Mouse (Mus musculus): ENCODE measurements around the gene Csnk1e. TPM values are rescaled to one million over a fixed set of nuclear protein-coding genes. Genes with fewer than 3 reads are reported as not detected.

Csnk1e gene
- total RNA-seq, 2 experiments from 2014 or later: 46.6 to 46.7 TPM

DNA sequence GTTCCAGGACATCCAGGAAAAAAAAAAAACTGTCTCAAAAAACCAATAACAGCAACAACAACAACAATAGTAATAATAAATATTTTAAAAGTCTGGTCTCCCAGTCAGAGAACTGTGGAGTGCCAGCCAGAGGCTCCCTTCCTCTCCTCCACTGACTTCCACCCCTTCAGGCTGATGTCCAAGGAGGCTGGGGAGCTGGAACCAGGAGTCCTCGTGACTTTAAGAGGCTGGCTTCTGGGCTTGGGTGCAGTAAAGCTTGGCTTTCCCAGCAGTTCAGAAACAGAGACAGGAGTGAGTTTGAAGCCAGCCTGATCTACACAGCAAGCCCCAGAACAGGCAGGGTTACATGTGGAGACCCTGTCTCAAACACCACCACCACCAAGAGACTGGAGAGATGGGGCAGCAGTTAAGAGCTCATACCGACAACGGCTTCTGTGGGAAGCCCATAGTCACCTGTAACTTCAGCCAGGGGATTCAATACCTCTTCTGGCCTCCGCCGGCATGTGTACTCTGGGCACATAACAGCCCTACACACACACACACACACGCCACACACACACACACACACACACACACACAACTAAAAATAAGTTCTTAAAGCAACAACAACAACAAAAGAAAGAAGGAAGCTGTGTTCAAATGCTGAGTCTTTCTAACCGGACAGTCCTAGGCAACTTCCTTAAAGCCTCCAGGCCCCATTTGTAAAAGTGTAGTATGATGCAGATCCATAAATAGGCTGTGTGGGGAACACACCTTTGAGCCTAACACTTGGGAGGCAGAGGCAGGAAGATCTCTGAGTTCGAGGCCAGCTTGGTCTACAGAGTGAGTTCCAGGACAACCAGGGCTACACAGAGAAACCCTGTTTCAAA lies 9.3 kb downstream of the Csnk1e start:
- intact Hi-C loops (cut with DNase I; ENCODE audit: low total_unique reads): loop anchor here (5.0 kb wide), 1 partner anchor 49 kb away; no protein-coding TSS in a partner anchor
- DNase-seq: no peak

DNA sequence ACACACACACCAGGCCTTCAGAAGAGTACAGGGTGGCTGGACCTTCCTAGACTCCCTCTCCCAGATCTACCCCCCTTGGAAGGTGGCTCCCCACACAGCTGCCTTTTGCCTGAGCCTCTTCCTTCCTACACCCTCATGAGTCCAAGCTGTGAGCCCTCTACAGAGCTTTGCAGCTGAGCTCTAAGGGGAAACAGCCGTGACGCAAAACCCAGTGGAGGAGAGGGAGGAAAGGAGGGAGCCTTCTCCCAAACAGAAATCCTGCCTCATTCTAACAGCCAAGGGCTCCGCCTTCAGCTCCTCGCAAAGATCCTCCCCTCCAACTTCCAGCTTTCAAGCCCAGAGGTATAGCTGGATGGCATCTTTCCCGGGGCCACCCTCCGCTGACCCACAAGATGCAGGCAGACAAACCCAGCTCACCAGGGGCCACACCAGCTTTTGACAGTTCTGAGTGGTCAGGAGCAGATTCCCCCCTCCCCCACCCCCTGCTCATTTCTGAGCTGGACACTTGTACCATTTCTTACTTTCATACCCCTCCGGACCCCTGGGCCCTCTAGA lies 11.4 kb downstream of the Csnk1e start:
- DNase-seq: no peak
- intact Hi-C loops (cut with DNase I; ENCODE audit: low total_unique reads): loop anchor here (2.0 kb wide), 1 partner anchor 67 kb away; no protein-coding TSS in a partner anchor

DNA sequence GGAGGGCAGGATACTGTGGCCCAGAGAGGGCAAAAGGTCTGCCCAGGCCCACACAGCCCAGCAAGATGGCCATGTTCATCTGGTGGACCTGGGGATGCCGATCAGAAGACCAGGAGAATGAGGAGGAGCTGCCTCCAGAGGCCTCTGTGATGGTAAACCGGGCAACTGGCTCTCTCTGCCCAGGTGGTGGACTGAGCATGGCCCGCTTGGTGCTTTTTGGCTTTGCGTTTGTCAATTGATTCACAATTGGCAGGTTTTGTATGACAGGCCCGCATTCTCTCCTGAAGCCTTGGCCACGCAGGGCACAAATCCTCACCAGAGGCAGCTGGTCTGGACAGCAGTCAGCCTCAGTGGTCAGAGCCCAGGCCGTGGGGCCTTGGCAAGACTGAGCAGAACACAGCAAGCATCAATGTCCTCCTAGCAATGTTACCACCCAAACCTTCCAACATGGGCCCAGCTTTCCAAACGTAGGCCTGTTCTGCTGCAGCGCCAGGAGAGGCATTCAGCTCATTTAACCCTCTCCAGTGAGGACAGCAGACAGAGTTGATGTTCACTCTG lies 12.3 kb downstream of the Csnk1e start:
- DNase-seq: no peak
- intact Hi-C loops (cut with DNase I; ENCODE audit: low total_unique reads): loop anchor here (2.0 kb wide), 1 partner anchor 68 kb away; no protein-coding TSS in a partner anchor

DNA sequence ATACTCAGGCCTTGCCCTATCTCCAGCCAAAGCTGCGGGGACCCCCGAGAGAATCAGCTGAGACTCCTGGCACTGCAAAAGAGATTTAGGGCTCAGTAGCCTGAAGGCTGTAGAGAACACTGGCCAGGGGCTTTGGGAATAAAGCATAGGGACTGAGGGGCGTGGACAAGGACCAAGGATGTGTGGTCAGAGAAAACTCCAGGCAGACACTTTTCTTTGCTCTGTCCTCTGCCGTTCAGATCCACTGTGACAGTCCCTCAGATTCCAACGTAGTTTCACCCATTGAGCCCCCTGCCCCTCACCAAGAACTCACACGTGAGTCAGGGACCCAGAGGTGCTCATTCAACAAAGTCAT lies 13.1 kb downstream of the Csnk1e start:
- intact Hi-C loops (cut with DNase I; ENCODE audit: low total_unique reads): loop anchor here (2.0 kb wide), 1 partner anchor 69 kb away; no protein-coding TSS in a partner anchor
- DNase-seq: no peak

DNA sequence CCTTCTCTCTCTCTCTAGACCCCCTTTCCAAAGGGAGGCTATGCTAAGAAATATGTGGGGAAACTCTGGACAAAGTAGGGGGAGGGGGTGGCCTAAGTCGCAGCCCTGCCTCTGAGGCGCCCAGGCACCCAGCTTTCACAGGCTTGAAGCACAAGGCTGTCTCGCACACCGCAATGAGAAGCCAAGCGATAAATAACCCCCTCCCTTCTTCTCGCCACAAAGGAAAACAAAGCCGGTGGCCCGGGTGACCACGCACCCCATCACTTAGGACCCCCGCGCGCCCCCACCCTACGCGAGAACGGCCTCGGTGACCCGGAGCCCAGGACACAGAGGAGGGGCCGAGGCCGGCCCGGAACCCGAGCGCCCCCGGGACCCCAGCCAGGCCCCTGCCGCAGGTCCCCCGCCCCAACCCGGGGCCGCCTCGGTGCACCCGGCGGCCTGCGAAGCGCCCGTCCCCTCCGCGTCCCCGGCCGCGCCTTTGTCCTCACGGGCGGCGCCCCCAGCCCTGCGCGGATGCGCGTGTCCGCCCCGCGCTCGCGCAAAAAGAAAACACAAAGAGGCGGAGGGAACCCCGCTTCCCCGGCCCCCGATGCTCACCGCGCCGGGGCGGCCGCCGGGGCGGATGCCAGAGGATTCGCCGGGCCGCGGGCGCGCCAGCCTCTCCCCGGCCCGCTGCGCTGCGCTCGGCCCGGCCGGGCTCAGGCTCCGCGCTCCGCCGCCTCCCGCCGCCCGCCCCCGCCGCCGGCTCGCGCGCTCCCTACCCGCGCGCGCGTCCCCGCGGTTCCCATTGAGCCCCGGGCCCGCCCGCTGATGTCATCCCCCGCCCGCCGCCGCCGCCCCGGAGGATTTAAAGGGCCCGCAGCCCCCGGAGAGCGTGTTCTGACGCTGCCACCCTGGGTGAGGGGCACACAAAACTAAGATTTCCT lies 13.8 kb downstream of the Csnk1e start:
- peak; percentile 88 for DNase-seq
- intact Hi-C loops (cut with DNase I; ENCODE audit: low total_unique reads): loop anchor here (2.0 kb wide), 1 partner anchor 69 kb away; no protein-coding TSS in a partner anchor

DNA sequence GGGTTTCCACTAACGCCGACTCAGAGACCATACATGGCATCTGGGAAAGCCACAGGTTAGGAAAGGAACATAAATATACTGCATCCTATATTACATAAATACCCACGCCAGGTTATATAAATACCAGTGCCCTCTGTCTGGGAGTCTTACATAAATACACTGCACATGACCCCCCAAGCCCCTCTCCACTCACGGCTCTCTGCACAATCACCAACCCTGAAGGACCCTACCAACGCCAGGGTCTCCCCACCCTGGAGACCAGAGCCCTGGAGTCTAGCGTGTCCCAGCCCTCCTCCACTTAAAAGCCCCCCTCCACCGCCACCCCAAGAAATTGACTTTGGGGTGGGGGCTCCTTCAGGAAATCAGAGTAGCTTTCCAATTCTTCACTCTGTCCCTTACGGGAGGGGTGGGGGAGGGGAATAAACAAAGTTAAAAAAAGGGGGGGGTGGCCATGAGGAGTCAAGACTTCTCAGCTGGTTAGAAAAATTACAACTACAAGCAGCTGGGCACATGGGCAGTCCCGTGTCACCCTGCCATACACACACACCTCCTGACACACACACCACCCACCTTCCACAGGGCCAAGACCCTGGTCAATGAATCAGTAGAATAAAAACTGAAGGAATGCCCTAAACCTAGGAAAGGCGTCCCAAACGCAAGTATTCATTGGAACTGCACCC lies 14.6 kb downstream of the Csnk1e start:
- DNase-seq: no peak
- intact Hi-C loops (cut with DNase I; ENCODE audit: low total_unique reads): no loop called here

DNA sequence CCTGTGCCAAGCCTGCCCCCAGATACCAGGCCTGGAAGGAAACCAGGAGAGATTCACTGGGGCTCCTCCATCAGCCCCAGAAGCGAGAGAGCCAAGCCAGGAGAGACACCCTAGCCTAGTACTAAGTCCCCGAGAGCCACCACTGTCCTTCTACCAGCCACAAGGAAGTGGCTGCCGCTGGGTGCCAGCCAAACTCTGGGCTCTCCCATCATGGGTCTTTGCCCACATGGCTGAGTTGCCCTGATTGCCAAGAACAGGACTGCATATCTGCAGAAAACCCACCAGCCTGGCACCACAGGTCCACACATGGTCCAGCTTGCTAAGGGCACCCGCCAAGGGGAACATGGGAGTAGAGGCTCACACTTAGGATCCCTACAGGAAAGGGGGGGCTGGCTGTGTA lies 15.1 kb downstream of the Csnk1e start:
- intact Hi-C loops (cut with DNase I; ENCODE audit: low total_unique reads): no loop called here
- peak; percentile 73 for DNase-seq

DNA sequence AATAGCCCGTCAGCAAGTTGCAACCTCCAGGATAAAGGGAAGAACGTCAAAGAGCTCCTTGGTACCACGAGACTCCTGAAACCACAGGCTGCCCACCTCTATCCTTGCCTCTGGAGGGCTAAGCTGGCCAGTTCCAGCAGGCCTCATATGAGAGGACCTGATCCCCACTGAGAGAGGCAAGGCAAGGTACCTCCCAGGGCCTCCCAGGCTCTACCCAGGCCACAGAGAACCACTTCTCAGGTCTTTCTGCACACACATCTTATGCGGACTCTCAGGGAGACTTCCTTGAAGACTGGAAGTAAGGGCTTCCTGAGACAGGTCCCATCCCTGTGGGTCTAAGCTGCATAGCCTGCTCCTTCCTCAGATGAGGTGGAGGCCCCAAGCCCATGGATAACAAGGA lies 16.0 kb downstream of the Csnk1e start:
- intact Hi-C loops (cut with DNase I; ENCODE audit: low total_unique reads): no loop called here

DNA sequence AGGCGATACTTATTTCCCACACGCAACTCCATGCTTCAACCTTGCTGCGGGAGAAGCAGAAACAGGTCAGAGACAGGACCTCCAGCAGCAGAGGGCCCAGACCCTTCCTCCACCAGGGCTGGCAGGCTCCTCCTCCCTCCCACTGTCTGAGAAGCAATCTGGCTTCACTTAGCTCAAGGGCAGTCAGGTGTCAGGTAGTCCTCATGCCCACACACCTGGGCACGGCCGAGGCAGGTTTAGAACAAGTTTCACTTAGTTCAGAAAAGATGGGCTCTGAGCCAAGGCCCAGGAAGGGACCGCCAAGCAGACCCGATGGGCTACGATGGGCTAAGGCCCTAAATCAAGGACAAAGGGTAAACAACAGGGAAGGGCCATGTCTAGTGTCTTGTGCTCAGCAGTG lies 16.6 kb downstream of the Csnk1e start:
- intact Hi-C loops (cut with DNase I; ENCODE audit: low total_unique reads): no loop called here
- DNase-seq: no peak

More for the DNA sequence above, 16.0 kb downstream of the Csnk1e start:
- DNase-seq: no peak

DNA sequence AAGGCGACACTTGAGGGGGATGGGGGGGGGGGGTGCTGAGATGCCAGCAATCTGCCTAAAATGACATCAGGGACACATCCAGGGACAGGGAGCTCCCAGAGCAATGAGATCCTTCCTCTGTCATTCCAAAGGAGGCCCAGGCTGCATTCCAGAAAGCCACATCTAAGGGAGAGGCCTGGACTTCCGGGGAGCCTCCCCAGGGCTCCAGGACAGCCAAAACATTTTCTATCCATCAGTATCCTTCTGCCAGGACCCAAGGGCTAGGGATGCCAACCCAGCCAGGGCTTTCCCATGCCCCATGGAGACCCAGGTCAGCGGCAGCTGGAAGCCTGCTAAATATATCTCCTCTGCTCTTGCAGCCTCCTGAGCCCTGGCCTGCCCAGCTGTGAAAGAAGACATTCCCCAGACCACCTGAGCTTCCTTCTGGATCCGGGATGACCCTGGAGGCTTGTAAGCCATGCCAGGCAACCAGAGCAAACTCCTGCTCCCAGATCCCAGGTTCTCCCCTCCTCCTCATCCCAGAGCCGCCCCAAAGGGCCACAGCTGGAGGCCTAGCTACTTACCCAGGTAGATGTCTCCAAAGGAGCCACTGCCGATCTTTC lies 17.1 kb downstream of the Csnk1e start:
- no peak for DNase-seq
- intact Hi-C loops (cut with DNase I; ENCODE audit: low total_unique reads): no loop called here

DNA sequence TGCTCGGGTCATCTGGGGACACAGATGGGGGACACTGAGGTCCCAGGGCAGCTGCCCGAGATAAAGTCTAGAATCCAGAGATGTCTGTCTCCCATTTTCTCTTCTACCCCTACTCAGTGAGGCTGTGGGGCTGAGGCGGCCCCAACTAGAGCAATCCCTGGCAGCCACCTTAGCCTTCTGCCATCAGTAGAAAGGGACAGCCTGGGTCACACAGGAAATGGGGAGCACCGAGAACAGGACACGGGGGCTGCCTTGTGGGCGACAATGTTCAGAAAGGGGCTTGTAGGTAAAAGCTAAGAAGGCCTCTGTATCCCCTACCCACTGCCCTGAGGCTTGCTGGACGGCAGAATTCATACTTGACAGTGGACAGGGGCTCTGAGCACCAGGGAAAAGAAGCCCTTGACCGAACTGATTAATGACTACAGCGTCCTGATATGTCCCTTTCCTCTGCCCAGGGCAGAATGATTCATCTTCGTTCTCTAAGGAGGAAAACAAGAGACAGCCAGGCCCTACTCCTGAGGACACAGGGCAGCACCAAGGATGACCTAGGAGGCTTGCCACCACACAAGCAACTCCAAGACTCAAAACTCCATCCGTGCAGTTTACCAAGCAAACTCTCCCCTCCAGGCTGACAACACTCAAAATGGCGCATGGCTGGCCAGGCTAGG lies 17.7 kb downstream of the Csnk1e start:
- DNase-seq: no peak
- intact Hi-C loops (cut with DNase I; ENCODE audit: low total_unique reads): no loop called here

DNA sequence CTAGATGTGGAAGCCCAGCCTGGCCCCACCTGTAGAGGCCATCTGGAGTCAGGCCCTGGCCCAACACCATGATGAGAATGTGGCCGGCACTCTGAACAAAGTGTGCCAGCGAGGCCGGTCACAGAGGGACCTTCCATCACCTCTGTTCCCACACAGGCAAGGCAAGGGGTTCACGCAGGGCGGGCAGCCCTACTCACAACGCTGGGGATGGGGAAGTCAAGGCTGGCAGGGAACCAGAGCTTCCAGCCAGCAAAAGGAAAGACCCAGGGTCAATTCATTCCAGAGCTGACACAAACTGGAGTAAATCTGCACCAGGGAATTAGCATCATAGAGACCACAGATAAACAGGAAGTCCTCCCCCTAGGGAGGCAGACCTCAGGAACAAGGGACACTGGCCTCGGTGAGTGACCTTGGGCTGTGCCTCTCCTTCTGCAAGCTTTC lies 18.9 kb downstream of the Csnk1e start:
- peak; percentile 40 for DNase-seq
- intact Hi-C loops (cut with DNase I; ENCODE audit: low total_unique reads): no loop called here

DNA sequence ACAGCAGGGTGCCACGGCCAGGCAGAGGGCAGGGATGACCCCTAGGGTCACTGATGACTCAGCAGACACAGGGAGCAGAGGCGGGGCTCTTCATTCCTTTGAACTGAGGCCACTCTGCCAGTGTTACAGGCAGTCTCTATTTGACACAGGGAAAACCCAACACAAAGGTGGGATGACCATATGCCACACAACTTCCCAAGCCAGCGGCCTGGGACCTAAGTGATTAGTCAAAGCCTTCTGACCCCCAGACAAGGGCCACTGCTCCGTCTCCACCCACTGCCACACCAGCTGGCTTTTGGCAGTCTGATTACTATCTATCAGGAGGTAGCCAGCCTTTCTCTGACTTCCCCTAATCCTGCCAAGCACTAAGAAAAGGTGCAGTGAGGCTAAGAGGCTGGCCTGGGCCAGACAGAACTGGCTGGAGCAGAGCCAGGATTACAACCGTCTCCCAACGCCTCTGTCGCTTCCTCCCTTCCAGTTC lies 20.1 kb downstream of the Csnk1e start:
- intact Hi-C loops (cut with DNase I; ENCODE audit: low total_unique reads): no loop called here
- DNase-seq: no peak

DNA sequence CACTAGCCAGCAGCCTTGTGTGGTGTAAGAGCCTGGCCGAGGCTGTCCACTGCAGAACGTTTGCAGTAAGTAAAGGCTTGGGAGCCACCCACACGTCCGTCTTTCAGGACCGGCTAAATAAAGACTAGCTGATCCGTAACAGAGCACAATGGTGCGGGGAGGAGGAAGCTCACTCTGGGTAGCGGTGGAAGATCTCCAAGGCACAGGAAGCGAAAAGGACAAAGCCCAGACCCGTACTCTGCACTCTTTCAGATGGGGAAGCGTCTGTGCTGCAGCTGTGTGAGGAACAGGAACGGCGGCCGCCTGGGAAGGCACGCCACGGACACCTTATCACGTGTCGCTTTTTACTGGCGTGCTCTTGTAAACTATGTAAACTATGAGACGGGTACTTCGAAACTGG lies 22.5 kb downstream of the Csnk1e start:
- DNase-seq: no peak
- intact Hi-C loops (cut with DNase I; ENCODE audit: low total_unique reads): no loop called here

DNA sequence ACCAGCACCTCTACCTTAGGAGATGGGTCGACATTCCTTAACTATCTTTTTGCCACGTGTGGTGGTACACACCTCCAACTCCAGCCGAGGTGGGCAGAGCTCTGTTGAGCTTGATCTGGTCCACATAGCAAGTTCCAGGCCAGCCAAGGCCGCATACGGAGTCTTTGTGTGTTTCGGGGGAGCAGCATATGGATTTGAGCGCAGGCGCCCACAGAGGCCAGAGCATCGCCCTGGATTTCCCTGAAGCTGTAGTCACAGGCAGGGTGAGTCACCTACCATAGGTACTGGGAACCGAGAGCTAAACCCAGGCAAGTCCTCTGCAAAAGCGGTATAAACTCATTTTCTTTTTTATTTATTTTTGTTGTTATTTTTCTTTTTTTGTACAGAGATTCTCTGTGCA lies 23.0 kb downstream of the Csnk1e start:
- DNase-seq: no peak
- intact Hi-C loops (cut with DNase I; ENCODE audit: low total_unique reads): no loop called here

DNA sequence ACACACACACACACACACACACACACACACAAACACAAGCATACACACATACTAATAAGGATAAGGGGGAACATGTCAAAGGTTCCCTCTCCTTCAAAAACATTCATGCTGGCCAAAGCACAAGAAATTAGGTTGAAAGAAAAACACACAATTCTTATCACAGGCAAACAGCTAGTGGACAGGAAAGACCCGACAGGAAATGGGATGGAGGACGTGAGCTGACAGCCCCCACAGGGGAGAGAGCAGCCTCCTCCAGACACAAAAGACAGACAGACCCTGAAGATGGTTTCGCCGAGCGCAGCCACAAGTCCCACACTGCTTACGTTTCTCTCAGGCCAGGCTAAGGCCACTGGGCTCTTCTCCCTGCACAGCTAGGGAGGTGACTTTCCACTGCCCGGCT lies 23.4 kb downstream of the Csnk1e start:
- intact Hi-C loops (cut with DNase I; ENCODE audit: low total_unique reads): no loop called here
- DNase-seq: no peak

DNA sequence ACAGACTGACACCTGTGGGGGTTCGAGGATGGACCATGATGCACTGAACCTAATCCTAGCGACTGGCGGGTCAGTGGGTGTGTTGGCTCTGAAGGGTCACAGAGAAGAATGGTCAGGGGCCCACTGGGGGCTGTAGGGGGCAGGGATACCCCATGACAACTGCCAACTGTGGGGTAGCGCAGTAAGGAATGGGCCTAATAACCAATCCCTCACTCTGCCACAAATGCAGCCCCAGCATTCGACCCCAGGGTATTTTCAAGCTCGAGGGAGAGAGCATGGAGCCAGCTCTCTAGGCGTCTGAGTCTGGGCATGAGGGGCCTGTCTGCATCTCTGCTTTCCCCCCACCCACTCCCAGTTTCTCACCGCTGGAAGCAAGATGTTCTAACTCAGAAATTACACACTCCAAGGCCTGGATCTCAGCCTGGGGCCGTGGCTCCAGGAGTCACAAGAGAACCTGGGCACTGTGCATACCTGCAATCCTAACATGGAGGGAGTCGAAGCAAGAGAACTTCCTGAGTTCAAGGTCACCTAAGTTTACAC lies 24.8 kb downstream of the Csnk1e start:
- intact Hi-C loops (cut with DNase I; ENCODE audit: low total_unique reads): no loop called here

DNA sequence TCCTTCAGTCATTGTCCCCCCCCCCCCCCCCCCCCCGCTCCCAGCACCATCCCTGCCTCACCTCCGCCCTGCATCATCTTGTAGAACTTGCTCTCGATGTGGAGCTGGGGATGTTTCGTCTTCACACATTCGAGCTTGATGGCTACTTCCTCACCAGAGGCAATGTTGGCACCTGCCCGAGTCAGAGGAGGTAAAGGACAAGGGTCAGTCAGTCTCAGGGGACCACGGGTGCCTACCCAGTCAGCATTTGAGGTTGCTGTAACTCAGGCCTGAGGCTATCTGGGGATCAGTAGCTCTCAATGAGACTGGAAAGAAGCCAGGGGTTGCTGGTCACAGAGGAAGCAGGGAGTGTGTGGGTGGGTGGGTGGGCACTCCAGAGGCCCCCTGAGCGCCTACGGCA lies 25.4 kb downstream of the Csnk1e start:
- DNase-seq: no peak
- intact Hi-C loops (cut with DNase I; ENCODE audit: low total_unique reads): no loop called here

More for the DNA sequence above, 24.8 kb downstream of the Csnk1e start:
- DNase-seq: no peak

All from gastrocnemius, postnatal 14 days (tissue).